11 mouse cellular contexts compared by ENCODE assay signal in genomic region chr17:42741801-42742217, GRCm38 (mm10). TPM values are rescaled to one million over a fixed set of nuclear protein-coding genes. Genes with fewer than 3 reads are reported as not detected.
DNase-seq lines count a peak whose midpoint lies in the region; ATAC-seq lines count a peak whose summit lies in the region.
"Had no signal": no experiment of that assay in that cellular context is flagged by ENCODE, and none has a peak within 500 bp of the region (broad histone marks: within the 10 kb centered on the region; RNA-seq: fewer than 3 reads in every experiment).

Gene Adgrf2, minus strand, starts transcription at chr17:42742179.

- WGBS in heart, embryonic 14.5 days = 12% methylated on average over 7 of the region's 7 CpGs

- H3K9ac ChIP-seq in heart, embryonic 14.5 days (ENCODE audit: low read length) = no peak within 1 kb of the TSS
- H3K9ac ChIP-seq: neural tube, embryonic 12.5 days had no signal

- no peak within 1 kb of the TSS for H3K4me3 ChIP-seq in heart, embryonic 14.5 days (ENCODE audit: control insufficient read depth in 1 of 2, insufficient read depth in 1 of 2, low read depth in 1 of 2, low read length in 2 of 2)
- H3K4me3 ChIP-seq: neural tube, embryonic 12.5 days had no signal

- H3K4me1 ChIP-seq in heart, embryonic 14.5 days (ENCODE audit: control insufficient read depth in 2 of 2, insufficient read depth in 2 of 2, low read length in 2 of 2) = peaks cover 3 to 9% of the 10 kb centered on the region in 2 experiments; a peak in 3 of 4 replicates
- H3K4me1 ChIP-seq: neural tube, embryonic 12.5 days had no signal

- H3K36me3 ChIP-seq in heart, embryonic 14.5 days (ENCODE audit: control insufficient read depth, insufficient read depth, low read length) = no peaks in the 10 kb centered on the region
- H3K36me3 ChIP-seq: neural tube, embryonic 12.5 days had no signal

- no peak within 1 kb of the TSS for H3K27ac ChIP-seq in heart, embryonic 14.5 days (replicated peaks in 1 of 2; ENCODE audit: control insufficient read depth in 1 of 2, insufficient read depth in 1 of 2, low read depth in 2 of 2, low read length in 2 of 2)
- H3K27ac ChIP-seq: macrophage; neural tube, embryonic 12.5 days had no signal

- H3K27me3 ChIP-seq in heart, embryonic 14.5 days (ENCODE audit: control insufficient read depth, insufficient read depth, low read length) = no peaks in the 10 kb centered on the region
- H3K27me3 ChIP-seq: neural tube, embryonic 12.5 days had no signal

- H3K9me3 ChIP-seq in heart, embryonic 14.5 days (ENCODE audit: control insufficient read depth, low read length) = no peaks in the 10 kb centered on the region
- H3K9me3 ChIP-seq: neural tube, embryonic 12.5 days had no signal

- H3K4me2 ChIP-seq in heart, embryonic 14.5 days (ENCODE audit: low read length) = peak within 1 kb of the TSS; percentile 47
- H3K4me2 ChIP-seq: neural tube, embryonic 12.5 days had no signal

- no peak for ATAC-seq in heart, embryonic 14.5 days (ENCODE audit: insufficient number of reproducible peaks, insufficient read depth, low FRiP score, low read depth)

- peak; percentile 94 for DNase-seq in Muller cell, postnatal 12 days (ENCODE audit: inconsistent ontology term)
- peak; percentile 14 for DNase-seq in embryo, embryonic 9.5 days (ENCODE audit: extremely low spot score)
- DNase-seq in kidney, postnatal 36 days = peak; percentile 10 to 15
- DNase-seq in right cerebral cortex, postnatal 14 days = no peak
- DNase-seq in layer of hippocampus, adult 8-10 months (ENCODE audit: low spot score in 2 of 2) = no peak
- no peak for DNase-seq in urinary bladder, postnatal 25 days (ENCODE audit: low spot score)
- DNase-seq in left cerebral cortex, adult 8-10 months (ENCODE audit: low spot score in 2 of 2) = no peak

RNA-seq across cellular contexts. Expression of gene Adgrf2, which starts in this region (rescaled TPM):
- 0.13 and 0.15 TPM in 2 replicates for polyA plus RNA-seq in heart, embryonic 14.5 days (2014; fragmentation: Nextera tagmentation; extraction: Ambion mirVana)
- total RNA-seq in layer of hippocampus, adult 8-10 months (2022) = 1 to 10 TPM in 1 of 4 experiments, under 1 TPM in 3; 0.34 to 1.3 (median 0.53) TPM
- total RNA-seq in left cerebral cortex, adult 8-10 months (2022) = 1 to 10 TPM in 2 of 4 experiments, under 1 TPM in 2; 0.37 to 1.5 (median 0.85) TPM
- total RNA-seq: common myeloid progenitor, adult 5-6 weeks had no signal
- polyA plus RNA-seq: macrophage; neural tube, embryonic 12.5 days had no signal

Comparison
In these comparisons a context has a peak if more than half of its experiments do, and no peak if none do; other contexts are left out.
1. DNase-seq: peak in Muller cell, postnatal 12 days (single experiment), embryo, embryonic 9.5 days (single experiment) and kidney, postnatal 36 days (2 of 2); none in right cerebral cortex, postnatal 14 days (single experiment), layer of hippocampus, adult 8-10 months (0 of 2), urinary bladder, postnatal 25 days (single experiment) and left cerebral cortex, adult 8-10 months (0 of 2).